Mouse (Mus musculus) fibroblast of lung, adult 2 months (primary cell): ENCODE results near the gene Tkt.
"Not testable (repeated sequence)": the region's sequence is repeated elsewhere in the genome, so short reads cannot be mapped to it uniquely, and the experiment has no call there.

Experiments used
- DNase-seq: peaks from one replicate; pipeline ENCODE4 v3.0.0-alpha.2; 2011; ENCODE audit warnings: low read depth

Tkt gene

GRCm38 (mm10) chr14:30548131-30548720 is at the start of gene Tkt:
Tkt (plus strand) TSS chr14:30548359.
- DNase-seq: peak; percentile 82

GRCm38 (mm10) chr14:30504990-30505389 is 43.2 kb upstream of the Tkt start:
- DNase-seq: no peak

GRCm38 (mm10) chr14:30510214-30510763 is 37.9 kb upstream of the Tkt start:
- DNase-seq: no peak

GRCm38 (mm10) chr14:30512896-30513295 is 35.3 kb upstream of the Tkt start:
- no peak for DNase-seq

- DNase-seq: no peak
These were observed 32.0 kb upstream of the Tkt start for GRCm38 (mm10) chr14:30515931-30516723.

GRCm38 (mm10) chr14:30519323-30519722 is 28.8 kb upstream of the Tkt start:
- DNase-seq: no peak

- DNase-seq: no peak
These were observed 24.8 kb upstream of the Tkt start for GRCm38 (mm10) chr14:30523356-30523755.

- DNase-seq: no peak
These were observed 19.8 kb upstream of the Tkt start for GRCm38 (mm10) chr14:30528392-30528791.

GRCm38 (mm10) chr14:30528961-30529360 is 19.2 kb upstream of the Tkt start:
- no peak for DNase-seq

GRCm38 (mm10) chr14:30529454-30529853 is 18.7 kb upstream of the Tkt start:
- no peak for DNase-seq

GRCm38 (mm10) chr14:30530726-30531269 is 17.4 kb upstream of the Tkt start:
- DNase-seq: no peak

- no peak for DNase-seq
These were observed 16.7 kb upstream of the Tkt start for GRCm38 (mm10) chr14:30531431-30531830.

- no peak for DNase-seq
These were observed 16.3 kb upstream of the Tkt start for GRCm38 (mm10) chr14:30531896-30532295.

GRCm38 (mm10) chr14:30533780-30534450 is 14.2 kb upstream of the Tkt start:
- DNase-seq: no peak

GRCm38 (mm10) chr14:30541541-30541940 is 6.6 kb upstream of the Tkt start:
- no peak for DNase-seq

GRCm38 (mm10) chr14:30543331-30543730 is 4.8 kb upstream of the Tkt start:
- DNase-seq: not testable (repeated sequence)

GRCm38 (mm10) chr14:30548965-30549776 is 1.0 kb downstream of the Tkt start:
- DNase-seq: peak; percentile 76

GRCm38 (mm10) chr14:30549777-30550149 is 1.6 kb downstream of the Tkt start:
- DNase-seq: no peak

- no peak for DNase-seq
These were observed 2.3 kb downstream of the Tkt start for GRCm38 (mm10) chr14:30550232-30551070.

GRCm38 (mm10) chr14:30551509-30551908 is 3.4 kb downstream of the Tkt start:
- DNase-seq: no peak

GRCm38 (mm10) chr14:30551981-30552380 is 3.8 kb downstream of the Tkt start:
- DNase-seq: no peak
